Mouse (Mus musculus): ENCODE measurements around the gene Wdr70. TPM values are rescaled to one million over a fixed set of nuclear protein-coding genes. Genes with fewer than 3 reads are reported as not detected.

Wdr70 gene
- polyA plus RNA-seq (2017; shearing (Covaris generic)) = 46.0 TPM

DNA sequence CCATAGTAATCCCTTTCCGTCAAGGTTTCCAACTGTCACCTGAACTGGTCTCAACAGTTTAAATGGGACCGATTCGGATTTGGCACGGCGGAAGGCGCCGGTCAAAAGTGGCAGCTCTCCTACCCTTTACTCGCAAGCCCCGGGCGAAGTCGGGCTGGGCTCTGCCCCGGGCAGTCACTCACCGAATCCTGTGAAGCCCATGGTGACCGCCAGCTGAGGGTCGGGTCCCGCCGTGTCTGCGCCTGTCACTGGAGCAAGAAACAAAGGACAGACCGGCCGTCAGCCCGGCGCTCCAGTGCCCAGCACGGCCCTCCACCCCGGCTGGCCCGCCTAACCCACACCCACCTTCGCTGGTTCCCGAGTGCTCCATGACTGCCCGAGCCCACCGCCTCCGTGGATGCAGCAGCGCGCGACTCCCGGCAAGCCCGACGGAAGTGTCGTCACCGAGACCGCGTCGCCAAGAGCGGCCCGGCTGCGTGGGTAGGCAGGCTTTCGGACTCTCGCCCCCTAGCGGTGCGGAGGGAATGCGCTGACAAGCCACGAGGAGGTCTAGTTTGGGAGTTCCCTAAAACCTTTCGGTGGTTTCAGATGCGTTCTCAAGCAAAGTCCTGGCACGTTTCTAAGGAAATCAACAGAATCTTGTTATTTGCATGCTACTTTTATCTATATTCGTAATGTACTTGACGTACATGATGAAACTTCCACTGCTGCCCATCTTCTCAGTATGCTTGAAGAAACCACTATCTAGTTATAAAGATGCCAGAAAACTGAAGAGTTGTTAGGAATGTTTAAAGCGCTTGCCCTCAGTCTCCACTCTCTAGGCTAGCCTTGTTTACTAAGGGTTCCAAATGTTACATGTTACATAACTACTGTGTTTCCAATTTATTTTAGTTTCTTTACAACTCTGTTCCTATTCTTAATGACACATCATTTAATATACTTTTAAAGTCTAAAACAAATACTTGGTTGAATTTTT lies at the start of gene Wdr70:
Gene Wdr70, minus strand, starts transcription at position 436 of the 976 bp plus-strand sequence.

GRCm38 (mm10) chr15:8108966-8109743 lies 10.1 kb upstream of the Wdr70 start, which contains the start of gene Nup155:
TSS of gene Nup155 (plus strand) at chr15:8109273.

Other genes with a start within 250 kb of the Wdr70 start
- 21.9 TPM for gene Nup155, start 10.1 kb upstream of the Wdr70 start, polyA plus RNA-seq (2017; shearing (Covaris generic))
- gene Cplane1, start 69.9 kb upstream of the Wdr70 start, polyA plus RNA-seq (2017; shearing (Covaris generic)) = 10.5 TPM

Data from CD4-positive, CD25-positive, alpha-beta regulatory T cell, adult 9 weeks (primary cell).